Mouse (Mus musculus): Measurements from ENCODE around the gene Recql.

Gene Recql

DNA sequence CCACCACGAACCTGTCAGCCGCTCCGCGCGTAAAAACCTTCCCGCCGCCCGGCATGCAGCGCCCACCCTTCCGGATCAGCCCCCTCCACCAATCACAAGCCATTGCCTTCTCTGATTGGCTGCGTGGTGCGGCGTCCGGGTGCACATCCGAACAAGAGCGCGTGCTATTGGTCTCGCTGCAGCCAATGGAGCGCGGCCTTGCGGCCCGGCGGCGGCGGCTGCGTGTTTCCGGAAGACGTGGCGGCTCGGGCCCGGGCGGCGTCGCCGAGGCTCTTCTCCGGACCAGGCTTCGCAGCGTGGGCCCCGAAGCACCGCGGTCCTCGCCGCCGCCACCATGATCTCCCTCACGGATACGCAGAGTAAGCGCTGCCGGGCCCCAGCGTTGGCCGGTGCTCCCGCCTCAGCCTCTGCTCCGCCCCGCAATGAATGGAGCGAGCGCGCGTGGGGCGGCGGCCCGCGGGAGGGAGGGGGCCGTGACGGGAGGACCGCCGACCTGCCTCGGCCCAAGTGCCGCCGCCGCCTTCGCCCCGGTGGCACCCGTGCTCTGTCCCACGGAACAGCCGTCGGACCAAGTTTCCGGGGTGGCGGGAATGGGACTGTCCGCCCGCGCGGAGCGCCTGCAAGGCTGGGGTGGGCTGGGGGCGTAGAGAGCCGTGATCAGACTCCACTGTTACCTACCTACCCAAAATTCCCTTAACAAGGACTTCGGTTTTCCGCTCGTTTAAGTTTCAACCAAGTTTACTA, at the start of gene Recql, which contains the start of gene Golt1b:
Gene Recql, minus strand, starts transcription at position 77 of the 744 bp plus-strand sequence.
Gene Golt1b, plus strand, starts transcription at position 211 of the 744 bp plus-strand sequence.
- peak; percentile 96 for DNase-seq

DNA sequence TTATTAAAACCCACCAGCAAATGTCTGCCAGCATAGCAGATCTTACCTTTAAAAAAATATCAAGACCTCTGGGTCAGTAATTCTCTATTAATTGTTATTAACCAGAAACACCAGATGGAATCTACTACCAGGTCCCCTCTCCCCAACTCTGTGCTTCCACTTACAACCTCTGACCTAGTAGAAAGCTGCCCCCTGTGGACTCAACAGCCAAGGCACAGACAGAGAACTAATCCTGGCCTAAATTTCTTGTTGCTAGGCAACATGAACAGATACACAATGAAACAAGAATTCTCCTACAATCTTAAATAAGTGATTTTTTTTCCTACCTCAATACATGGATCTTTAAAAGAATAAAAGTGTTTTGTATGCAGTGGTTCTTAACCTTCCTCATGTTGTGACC, 42.2 kb upstream of the Recql start:
- DNase-seq: no peak

DNA sequence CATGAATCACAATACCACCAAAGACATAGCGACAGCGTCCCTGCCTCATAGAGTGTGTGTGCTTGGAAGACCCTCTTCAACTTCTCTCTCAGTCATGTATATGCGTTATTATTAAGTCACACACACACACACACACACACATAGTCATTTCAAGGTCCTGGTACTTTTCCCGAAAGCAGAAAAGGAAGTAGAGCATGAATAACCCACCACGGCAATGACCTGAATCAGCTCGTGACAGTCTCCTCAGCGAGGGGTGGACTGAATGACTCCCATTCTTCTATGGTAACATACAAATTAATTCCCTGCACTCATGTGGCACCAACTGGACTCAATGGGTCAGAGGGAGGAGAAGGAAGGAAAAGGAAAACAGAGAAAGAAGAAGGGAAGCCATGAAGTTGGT, 38.1 kb upstream of the Recql start:
- no peak for DNase-seq

DNA sequence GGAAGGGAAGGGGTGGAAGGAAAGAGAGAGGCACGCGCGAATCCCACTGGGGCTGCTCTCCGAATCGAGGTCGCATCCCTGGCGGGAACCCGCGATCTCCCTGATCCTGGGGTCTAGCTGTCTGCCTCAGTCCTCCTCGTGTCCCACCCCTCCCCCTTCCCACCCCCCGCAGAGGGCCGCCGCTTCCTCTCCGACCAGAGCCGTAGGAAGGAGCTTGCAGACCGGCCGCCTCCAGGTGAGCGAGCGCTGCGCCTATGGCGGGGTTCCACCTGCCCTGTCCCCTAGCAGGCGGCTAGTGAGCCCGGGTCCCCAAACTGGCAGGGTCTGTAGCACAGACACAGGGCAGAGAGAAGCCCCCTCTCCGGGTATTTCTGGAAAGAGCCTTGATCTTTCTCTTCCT, 27.7 kb upstream of the Recql start:
- peak; percentile 31 for DNase-seq

DNA sequence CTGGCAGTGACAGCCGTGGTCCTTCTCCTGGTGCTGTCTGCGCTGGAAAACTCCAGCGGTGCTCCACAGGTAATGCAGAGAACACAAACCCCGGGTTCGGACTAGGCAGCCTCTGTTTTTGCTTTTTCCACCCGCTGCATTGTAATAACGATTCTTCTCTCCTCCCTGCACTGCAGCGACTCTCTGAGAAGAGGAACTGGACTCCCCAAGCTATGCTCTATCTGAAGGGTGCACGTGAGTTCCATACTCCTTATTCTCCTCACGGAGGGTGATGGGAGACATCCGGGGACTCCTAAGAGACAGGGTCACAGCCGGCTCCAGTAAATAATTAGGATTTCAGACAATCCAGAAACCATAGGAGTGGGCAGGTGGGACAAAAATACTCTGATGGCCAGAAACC, 27.0 kb upstream of the Recql start:
- no peak for DNase-seq

DNA sequence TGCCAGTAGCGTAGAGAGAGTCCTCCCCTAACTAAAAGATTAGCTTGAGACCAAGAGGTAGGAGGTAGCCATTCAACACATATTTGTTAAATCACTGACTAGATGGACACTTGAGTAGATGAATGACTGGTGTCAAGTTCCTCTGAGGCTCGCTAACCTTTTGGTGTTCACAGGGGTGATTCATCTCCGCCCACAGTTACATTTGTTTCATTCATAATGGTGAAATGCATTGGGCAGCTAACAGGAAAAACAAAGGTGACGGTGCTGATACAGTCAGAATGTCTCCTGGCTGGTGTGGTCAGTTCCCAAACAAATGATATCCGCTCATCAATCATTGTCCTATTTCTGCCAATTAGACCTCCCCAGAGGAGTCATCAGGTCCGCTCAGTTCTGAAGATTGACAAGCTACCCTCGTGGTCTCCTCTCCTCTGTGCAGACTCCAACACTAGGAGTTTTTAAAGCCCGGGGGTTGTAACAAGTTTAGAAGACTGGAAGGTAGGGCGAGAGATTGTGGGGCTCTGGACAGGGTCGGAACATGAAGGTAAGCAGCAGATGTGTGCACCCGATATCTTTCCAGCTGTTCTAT, 26.1 kb upstream of the Recql start, which contains the start of gene Spx:
Gene Spx, plus strand, starts transcription at position 536 of the 586 bp plus-strand sequence.
- DNase-seq: no peak

DNA sequence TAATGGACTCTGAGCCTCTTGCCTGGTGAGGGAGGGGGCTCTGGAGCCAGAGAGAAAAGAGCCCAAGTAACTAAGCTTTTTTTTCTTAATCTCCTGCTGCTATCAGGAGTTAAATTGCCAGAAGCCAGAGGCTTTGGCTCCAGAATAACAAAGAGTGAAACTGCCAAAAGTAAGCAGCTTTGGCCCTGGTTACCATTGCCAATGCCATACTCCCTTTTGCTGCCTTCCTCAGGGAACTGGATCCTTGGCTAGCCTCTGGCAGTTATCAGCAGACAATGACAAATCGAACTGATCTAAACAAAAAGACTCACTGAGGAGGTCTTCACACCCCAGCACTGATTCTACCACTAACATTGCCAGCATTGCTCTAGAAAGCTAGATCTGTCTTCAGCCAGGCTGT, 24.3 kb upstream of the Recql start:
- DNase-seq: no peak

DNA sequence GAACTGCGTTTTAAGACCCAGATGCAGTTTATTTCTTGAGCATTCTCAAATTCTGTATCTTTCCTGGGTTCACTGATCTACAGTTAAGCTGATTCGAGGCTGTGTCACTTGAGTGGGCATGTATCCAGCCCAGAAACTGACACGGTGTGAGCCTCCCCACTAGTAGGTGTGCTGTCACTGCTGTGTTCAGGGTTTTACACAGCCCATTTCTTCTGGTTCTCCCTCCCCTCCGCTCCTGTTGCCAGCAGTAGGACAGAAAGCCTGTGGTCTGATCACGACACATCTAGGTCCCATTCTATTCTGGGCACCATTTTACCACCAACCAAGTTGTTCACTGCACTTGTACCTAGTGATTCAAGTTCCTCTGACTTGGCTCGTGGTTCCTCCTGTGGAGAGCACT, 8.9 kb upstream of the Recql start:
- no peak for DNase-seq

DNA sequence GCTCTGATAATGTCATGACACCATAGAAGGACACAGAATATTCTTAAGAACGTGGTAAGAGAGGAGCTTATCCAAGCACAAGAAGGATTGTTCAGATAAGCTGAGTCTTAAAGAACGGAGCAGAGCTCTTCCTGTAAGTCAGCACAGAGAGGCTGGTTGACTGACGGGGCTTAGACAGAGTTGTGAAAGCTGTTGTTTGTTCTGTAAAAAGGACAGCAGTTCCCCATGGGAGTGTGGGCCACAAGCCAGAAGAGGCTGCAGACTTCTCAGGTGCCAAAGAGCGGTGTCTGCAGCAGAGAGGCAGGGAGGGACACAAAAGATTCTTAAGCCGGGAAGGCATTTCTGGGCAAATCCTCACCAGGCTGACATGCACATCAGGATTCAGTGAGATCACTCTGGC, 7.8 kb upstream of the Recql start:
- DNase-seq: no peak

DNA sequence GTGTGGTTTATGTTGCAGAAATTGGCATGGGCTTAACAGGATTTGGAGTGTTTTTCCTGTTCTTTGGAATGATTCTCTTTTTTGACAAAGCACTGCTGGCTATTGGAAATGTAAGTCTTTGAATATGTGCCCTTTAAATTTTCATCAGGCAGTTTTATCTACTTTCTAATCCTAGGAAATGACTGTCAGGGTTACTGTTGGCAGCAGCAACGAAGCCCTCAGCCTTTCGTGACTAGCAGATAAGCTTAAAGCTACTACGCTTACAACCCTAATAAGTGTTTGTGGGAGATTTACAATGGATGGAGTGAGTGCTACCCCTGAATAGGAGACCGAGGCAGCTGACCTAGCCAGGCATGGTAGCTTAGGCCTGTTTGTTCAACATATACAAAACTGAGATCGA, 5.4 kb upstream of the Recql start:
- DNase-seq: no peak

DNA sequence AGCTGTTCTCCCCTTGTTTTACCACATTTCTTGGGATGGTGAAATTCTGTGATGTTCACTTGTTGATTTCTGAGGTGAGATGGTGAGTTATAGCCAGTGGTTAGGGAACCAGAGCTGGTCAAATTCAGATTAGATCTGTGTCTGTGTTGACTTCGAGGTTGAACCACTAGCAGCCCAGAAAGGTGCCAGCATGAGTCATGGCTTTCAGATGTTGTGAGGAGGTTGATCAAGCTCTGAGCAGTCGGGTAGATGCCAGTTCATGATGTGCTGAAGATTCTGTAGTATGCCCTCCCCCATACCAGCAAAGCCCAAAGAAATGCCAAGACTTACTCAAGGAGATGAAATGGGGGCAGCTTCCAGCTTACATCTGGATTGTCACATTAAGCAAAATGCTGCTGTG, 2.2 kb upstream of the Recql start:
- DNase-seq: no peak

DNA sequence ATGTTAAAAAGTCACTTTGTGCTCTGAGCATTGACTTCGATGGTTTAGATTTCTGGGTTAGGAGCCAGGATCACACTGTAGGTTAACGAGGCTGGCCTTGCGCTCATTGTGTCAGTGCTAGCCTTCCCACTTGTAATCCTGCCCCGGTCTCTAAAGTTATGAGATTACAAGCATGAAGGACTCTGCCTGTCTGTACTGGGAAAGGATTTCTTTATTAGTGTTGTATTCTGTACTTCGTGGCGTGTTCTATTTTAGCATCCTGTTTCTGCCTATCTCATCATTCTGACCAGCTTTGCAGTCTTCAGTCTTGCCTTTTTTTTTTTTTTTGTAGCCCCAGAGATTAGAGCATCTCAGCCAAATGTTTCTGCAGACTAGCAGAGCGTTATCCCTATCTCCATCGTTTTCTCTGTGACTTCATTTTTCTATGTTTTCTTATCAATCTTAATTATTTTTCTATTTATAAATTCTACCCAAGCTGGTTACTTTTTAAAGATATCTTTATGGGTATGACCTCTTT, 926 bp upstream of the Recql start:
- DNase-seq: no peak

DNA sequence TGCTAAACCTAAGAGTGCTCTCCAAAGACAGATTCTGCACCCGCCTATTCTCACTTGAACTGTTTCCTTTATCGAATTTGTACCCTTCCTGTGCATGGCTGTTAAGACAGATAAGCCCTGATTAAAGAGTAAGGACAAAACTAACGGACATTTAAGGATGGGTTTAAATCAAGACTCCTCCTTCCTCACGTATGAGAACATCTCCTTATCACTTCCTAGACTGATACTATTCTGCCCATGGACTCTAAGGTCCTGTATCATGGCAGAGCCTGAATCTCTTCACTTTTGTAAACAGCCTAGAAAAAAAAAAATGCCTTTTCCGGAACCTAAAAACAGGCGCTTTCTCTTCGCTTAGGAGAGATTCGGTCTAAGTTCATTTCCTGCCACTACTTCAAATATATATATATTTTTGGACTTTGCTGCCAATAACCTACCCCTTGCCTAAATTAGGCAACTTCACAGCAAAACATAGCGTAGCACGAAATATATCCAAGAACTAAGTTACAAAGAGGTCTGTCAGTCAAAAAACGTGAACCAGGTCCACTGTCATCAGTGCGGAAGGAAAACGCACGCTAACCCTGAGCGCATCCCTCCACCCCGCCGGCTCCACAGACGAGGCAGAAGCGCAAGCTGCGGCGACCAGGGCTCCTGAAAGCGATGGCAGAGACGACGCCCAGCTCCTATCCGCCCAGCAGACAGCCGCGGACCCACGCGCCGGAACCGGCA, 439 bp downstream of the Recql start:
- DNase-seq: no peak

DNA sequence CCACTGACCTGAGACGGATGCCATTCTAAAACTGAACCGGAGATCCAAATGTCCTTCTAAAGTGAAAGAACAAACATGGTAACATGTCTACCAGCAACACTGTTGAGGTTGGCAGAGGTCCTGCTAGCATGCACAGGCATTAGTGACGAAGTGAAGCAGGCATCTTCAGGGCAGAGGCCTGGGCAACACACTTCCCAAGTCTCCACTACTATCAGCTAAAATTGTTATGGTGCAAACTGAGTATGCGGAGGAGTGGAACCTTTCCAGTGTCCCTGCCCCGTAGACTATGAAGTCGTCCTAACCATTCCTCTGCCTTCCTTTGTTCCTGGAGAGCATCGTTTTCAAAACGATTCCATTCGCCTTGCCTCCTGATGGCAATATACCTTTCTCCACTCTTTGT, 2.4 kb downstream of the Recql start:
- DNase-seq: no peak

DNA sequence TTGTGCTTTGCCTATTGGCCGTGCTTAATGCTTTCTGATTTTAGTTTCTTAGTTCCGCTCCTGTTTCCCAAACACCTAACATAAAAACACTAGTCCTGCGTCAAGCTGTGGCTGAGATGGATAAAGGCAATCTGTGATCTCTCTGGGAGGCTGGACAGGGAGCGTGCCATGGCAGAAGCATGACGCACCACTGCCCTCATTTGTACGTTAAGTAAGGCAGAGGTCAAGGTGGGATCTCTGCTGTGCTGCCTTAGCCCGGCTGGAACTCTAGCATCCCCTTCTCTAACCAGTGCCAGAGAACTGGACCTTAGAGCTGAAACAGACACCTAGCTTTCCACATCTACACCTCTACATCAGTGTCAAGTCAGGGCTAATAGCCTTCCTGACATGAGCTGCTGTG, 5.3 kb downstream of the Recql start:
- DNase-seq: no peak

DNA sequence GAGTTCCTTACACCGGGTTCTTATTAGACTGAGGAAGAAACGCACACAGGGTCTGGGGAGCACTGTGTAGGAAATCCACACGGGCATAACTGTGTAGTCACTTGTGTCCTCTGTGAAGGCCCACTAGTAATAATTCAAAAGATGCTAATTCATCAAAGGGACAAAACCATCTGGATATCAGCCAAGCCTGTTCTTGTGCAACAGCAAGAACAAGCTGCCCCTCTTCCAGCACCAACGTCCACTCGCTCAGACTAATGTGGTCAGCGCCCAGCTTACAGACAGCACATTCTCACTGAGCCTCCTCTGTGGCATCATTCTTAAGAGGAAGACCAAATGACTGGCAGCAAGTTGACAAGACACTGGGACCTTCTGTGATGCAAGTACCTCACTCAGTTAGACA, 6.9 kb downstream of the Recql start:
- DNase-seq: no peak

DNA sequence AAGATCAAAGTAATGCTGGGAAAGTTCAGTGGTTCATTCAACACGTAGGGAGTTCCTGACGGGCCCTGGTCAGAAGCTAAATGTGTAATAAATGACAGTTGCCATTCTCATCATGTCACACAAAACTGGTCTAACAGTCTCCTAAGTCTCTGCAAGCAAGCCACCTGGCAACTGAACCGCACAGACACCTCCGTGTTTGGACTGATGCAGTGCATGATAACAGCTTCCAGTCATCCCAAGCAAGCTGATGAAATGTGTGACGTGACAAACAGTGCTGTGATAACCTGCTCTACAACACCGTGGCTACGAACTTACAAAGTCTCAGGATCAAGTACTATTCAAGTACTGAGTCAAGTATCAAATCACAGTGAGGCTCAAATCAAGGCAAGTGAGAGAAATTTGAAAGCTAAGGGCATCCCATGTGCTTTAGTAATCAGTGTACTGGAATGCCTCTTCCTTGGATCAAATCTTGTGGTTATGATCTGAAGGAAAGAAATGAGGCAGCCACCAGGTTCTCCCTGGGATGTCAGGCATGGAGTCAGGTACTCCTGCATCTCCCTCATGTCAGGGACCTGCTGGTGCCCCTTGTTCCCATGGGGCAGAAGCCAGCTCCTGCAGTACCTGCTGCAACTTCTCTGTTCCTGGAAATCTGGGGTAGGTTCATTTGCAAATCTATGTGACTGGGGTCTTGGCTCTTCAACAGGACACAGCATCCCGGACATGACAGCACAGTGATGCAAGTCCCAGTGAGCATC, 8.1 kb downstream of the Recql start:
- DNase-seq: no peak

DNA sequence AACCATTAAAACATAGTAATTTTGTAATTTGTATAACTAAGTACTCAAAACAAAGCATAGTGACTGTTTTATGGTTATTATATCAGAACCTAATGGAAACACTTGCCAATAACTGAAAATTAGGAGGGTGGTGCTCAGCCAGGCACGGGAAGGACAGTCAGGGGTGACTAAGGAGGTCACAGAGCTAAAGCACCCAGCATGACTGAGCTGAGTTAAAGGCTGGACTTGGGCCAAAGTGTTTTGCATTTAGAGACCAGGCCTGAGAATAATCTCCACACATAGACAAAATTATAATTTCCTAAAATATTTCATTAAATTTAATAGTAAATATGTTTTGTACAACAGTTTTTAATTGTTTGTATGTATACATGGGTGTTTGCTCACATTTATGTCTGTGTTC, 9.8 kb downstream of the Recql start:
- DNase-seq: no peak

DNA sequence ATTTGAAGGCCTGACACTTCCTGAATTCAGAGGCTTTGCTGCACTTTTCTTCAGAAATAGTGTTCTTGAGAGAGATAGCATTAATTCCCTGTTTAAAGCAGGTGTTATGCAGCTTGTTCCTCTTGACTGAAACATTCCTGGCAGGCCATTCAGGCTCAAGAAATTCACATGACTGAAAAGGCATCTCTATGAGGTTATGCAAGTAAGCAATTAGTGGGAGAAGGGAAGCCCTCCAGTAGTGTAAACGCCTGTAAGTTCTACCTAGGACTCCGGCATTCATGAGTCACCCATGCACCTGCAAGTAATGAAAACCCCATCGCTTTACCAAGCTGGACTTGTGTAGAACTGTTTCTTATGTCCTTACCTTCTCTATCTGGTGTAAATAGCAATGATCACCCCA, 17.3 kb downstream of the Recql start:
- no peak for DNase-seq

DNA sequence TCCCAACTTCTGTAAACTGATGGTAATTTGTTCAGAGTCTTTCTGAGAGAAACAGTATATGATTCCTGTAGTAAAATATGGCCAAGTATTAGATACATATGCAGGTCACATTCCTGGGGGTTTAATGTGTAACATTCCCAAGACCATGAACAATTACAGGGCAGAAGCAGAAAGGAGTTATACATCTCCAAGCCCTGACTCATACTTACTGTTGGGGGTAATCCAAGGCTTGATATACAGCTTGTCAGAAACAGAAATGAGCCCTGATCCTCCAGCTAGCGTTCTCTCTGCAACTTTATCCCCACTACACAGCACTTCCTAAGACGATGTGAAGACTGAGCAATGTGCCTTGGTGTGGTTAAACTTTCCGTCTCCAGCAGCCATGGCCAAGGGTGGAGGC, 19.3 kb downstream of the Recql start:
- DNase-seq: no peak

DNA sequence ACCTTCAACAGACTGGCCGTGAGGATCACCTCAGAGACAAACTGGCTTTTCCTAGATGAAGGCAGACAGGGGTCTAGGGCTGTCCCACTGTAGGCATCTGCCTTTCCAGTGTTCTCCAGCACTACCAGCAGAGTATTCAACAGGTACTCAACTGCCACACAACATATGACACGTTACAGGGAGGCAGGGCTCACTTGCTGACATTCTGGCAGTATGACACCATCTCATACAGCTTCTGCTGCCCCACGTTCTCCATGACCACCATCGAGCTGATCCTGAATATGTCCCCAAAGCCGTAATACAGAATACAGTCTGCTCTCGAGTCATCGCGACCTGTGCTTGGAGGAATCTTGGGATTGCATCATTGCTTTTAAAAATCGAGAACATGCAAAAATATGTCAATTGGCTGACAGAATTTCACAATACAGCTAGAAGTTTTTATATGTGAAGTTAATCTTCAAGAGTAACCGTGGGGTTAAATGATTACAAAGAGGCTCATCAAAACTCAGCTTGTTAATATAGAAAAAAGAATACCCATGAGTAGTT, 20.3 kb downstream of the Recql start:
- DNase-seq: no peak

DNA sequence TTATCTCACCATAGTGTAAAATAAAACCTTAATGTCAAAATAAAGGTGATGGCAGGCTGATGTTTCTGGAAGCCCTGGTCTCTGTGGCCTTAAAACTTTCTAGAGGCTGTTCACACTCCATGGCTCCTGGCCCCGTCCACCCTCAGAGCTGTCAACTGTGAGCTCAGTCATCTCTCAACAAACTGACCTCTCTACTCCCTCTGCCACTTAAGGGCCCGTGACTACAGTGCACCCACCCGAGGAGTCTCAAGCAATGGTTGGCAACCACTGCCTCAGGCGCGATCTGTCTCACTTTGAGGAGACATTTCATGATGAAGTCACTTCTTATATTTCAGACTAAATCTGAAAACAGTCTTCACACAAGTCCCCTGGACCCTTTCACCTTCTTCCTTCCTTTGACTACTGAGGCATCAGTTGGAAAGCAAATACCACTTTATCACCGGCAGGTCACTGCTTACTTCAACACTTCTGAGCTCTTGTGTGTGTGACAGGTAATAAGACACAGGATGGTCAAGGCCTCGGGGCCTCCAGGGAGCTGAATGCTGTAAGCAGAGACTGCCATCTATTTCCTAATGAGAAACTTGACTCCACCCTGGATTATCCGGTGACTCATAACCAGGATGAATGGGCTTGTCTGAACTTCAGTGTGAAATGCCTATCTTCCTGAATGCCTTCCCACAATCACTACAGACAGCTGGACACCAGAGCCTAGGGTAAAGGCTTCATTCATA, 21.0 kb downstream of the Recql start:
- DNase-seq: no peak

Measured in embryo, embryonic 11 days (tissue).